Mouse (Mus musculus) liver, embryonic 14.5 days (tissue): ENCODE results near the gene Ermard.
"Not testable (repeated sequence)": the region's sequence is repeated elsewhere in the genome, so short reads cannot be mapped to it uniquely, and the experiment has no call there.

Experiments used
- CTCF ChIP-seq: IDR thresholded peaks from 2 replicates; pipeline ENCODE4 v1.5.1; 2016; ENCODE audit warnings: antibody characterized with exemption, low read depth, control low read depth
- EP300 ChIP-seq: IDR thresholded peaks from 2 replicates; pipeline ENCODE4 v1.6.1; 2016; ENCODE audit warnings: antibody characterized with exemption, low read depth

- TF ChIP-seq CTCF, EP300: not testable (repeated sequence)
Measured at GRCm38 (mm10) chr17:15009706-15010413, 31.1 kb upstream of the Ermard start, which contains the start of gene Gm3435.
